Mouse (Mus musculus) stomach, postnatal 0 days (tissue): ENCODE results near the gene Ankrd44.

Experiments
- CTCF ChIP-seq: IDR thresholded peaks from 2 replicates; pipeline ENCODE4 v1.5.1; 2016; ENCODE audit warnings: antibody characterized with exemption, low read depth, mild to moderate bottlenecking, moderate library complexity
- EP300 ChIP-seq: optimal IDR thresholded peaks from 2 replicates; pipeline ENCODE3; 2016; ENCODE audit warnings: antibody characterized with exemption

DNA sequence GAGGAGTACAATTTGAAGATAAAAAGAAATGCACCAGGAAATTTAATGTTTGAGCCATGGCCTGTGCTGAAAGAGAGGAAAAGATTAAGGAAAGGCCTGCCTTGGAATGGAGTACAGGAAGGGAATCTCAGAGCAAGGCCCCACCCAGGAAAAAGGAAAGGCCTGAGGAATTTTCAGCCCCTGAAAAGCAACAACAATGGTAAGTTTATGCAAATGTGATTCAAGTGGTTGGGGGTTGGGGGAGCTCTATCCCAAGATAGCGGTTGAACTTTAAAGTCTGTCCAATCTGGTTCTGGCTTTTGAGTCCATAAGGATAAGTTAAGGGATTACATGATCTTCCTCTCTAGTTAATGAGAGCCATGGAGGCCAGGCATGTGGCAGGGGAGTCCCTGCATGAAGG is 319.3 kb downstream of the Ankrd44 start:
- TF ChIP-seq CTCF (no peak), EP300 (no peak)
